Mouse (Mus musculus) intestine, postnatal 0 days (tissue): ENCODE results near the gene Gm3164. TPM values are rescaled to one million over a fixed set of nuclear protein-coding genes. Genes with fewer than 3 reads are reported as not detected.
"Not testable (repeated sequence)": the region's sequence is repeated elsewhere in the genome, so short reads cannot be mapped to it uniquely, and the experiment has no call there.

Source experiments
- ATAC-seq: fragments of 200-750 bp; cut with Nextera tagmentation; 2 replicates; pipeline ENCODE4 v1.8.0; 2017; ENCODE audit warnings: mild to moderate bottlenecking, moderate TSS enrichment, moderate library complexity
- H3K27ac ChIP-seq: fragments of 300-500 bp; sonication (generic); 2 replicates; pipeline ENCODE4 v1.5.1; 2014; ENCODE audit warnings: mild to moderate bottlenecking, low read depth, low read length, moderate library complexity
- H3K27me3 ChIP-seq: fragments of 300-500 bp; sonication (generic); replicated peaks from 2 replicates; pipeline ENCODE4 v1.6.1; 2014; ENCODE audit warnings: low read length, mixed read lengths; ENCODE audit not compliant: control insufficient read depth, insufficient read depth
- H3K36me3 ChIP-seq: fragments of 300-500 bp; sonication (generic); 2 replicates; pipeline ENCODE4 v1.6.1; 2014; ENCODE audit warnings: mild to moderate bottlenecking, moderate library complexity; ENCODE audit not compliant: control insufficient read depth, insufficient read depth
- H3K4me1 ChIP-seq: fragments of 300-500 bp; sonication (generic); replicated peaks from 2 replicates; pipeline ENCODE4 v1.6.1; 2014; ENCODE audit warnings: antibody characterized with exemption, low read length, mixed read lengths; ENCODE audit not compliant: control insufficient read depth, insufficient read depth
- H3K4me2 ChIP-seq: fragments of 300-500 bp; sonication (generic); replicated peaks from 2 replicates; pipeline ENCODE4 v1.6.1; 2014; ENCODE audit warnings: low read depth, mild to moderate bottlenecking, moderate library complexity
- H3K4me3 ChIP-seq: fragments of 300-500 bp; sonication (generic); 2 replicates; pipeline ENCODE4 v1.5.1; 2014; ENCODE audit warnings: low read depth, low read length
- H3K9ac ChIP-seq: fragments of 300-500 bp; sonication (generic); 2 replicates; pipeline ENCODE4 v1.6.1; 2014; ENCODE audit warnings: mild to moderate bottlenecking, low read depth, low read length
- H3K9me3 ChIP-seq: fragments of 300-500 bp; sonication (generic); 2 replicates; pipeline ENCODE4 v1.6.1; 2016; ENCODE audit warnings: mixed run types; ENCODE audit not compliant: control insufficient read depth
- WGBS: fragments of 180-500 bp; shearing (Covaris S2); extraction: QIAGEN DNeasy Blood & Tissue Kit; methylation state at CpG from one replicate; pipeline ENCODE4 v1.1.7; 2014; 5-methylcytosine and 5-hydroxymethylcytosine counted together
- polyA plus RNA-seq: library from polyadenylated mRNA; unstranded; fragments of >200 nt; fragmentation: Nextera tagmentation; extraction: Ambion mirVana; gene quantifications from 2 replicates; pipeline ENCODE4 v1.2.1, GENCODE M21; 2015

Gm3164 gene
- polyA plus RNA-seq, 1 experiment from 2014 or later: not detected

DNA sequence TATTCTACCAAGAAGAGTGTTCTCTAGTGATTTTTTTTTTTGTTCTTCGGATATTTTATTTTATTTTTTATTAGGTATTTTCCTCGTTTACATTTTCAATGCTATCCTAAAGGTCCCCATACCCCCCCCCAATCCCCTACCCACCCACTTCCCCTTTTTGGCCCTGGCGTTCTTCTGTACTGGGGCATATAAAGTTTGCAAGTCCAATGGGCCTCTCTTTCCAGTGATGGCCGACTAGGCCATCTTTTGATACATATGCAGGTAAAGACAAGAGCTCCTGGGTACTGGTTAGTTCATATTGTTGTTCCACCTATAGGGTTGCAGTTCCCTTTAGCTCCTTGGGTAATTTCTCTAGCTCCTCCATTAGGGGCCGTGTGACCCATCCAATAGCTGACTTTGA, 14.0 kb upstream of the Gm3164 start:
- not testable (repeated sequence) for H3K27ac ChIP-seq, H3K9ac ChIP-seq, H3K36me3 ChIP-seq, H3K4me3 ChIP-seq, H3K4me2 ChIP-seq, H3K4me1 ChIP-seq, H3K9me3 ChIP-seq, ATAC-seq, H3K27me3 ChIP-seq
- WGBS: 65% methylated on average over 5 of the region's 5 CpGs

DNA sequence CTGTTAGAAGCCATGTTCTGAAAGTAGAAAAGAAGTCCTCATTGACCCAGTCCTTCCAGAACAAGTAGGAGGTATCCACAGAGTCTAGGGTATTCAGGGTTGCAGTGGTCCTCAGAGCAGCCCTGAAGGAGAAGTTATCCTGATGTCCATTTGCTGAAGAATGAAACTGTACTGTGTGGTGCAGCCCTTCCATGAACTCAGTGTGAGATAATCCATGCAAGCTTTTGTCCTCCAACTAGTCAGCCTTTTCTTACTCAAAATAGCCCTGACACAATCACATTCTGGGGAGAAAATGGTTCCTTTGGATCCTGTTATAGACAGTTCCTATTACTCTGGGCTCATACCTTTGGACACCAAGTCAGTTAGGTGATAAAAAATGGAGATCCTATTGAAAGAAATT, 11.4 kb upstream of the Gm3164 start:
- H3K36me3 ChIP-seq, H3K9ac ChIP-seq, H3K27me3 ChIP-seq, H3K9me3 ChIP-seq, ATAC-seq, H3K27ac ChIP-seq, H3K4me2 ChIP-seq, H3K4me1 ChIP-seq, H3K4me3 ChIP-seq: not testable (repeated sequence)

DNA sequence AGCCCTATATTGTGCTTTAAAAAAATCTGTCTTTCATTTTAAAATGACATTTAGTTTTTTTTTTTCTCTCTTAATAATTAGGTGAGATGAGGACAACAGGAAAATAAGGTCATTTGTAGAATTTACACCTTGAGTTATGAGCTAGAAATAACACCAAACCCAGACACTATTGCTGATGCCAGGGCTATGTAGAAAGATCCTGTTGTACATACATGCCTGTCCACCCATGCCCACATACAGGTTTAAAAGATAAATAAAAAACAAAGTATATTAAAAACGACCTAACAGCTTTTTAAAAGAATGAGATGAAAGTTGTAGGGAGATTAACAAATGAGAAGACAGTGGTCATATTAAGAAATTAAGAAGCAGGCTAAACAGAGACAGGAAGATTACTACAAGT, 5.3 kb upstream of the Gm3164 start:
- H3K9me3 ChIP-seq, H3K9ac ChIP-seq, H3K27me3 ChIP-seq, ATAC-seq, H3K4me2 ChIP-seq, H3K36me3 ChIP-seq, H3K4me1 ChIP-seq, H3K4me3 ChIP-seq, H3K27ac ChIP-seq: not testable (repeated sequence)
- 45% methylated on average over 1 of the region's 1 CpGs for WGBS

DNA sequence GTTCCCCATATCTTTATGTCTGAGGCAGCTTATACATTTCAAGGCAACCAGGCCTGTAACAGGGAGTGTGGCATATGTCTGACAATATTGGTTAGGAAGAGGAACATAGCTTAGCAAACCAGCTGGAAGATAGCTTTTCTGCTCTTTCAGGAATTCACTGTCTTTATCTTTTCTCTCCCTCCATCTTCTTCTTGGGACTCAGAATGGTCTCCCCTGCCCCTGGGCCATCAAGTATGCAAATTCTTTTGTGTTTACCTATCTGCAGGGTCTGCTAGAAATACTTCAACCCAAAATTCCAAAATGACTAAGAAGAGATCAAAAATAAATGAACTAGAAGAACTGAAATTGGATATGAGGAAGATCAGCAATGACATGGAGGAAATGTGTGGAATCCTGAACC, 15.4 kb downstream of the Gm3164 start, which contains the start of gene Gm3173:
Gm3173 (plus strand) TSS at position 301 of the 400 bp plus-strand sequence.
- H3K9me3 ChIP-seq, H3K9ac ChIP-seq, ATAC-seq: not testable (repeated sequence)

DNA sequence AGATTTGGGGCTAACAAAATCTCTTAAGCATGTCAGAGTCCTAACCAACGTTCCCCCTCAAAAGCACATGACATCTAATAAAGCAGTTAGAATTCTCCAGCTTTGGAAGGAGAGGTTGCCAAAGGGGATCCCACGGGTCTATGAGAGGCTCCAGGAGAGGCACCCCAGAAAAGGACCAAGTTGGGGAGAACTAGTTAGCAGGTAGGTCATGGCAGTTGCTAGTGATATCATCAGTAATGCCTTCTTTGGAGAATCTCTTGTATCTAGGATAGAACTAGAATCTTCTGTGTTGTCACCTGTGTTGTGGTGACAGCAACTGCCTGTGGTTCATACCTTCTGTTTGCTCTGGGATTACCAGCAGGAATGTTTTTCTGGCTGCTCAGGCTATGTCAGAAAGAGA, 66.2 kb downstream of the Gm3164 start, which contains the start of gene Gm3182:
Gm3182 (plus strand) TSS at position 301 of the 400 bp plus-strand sequence.
- not testable (repeated sequence) for H3K9ac ChIP-seq, ATAC-seq, H3K9me3 ChIP-seq, H3K27me3 ChIP-seq, H3K4me2 ChIP-seq, H3K27ac ChIP-seq, H3K36me3 ChIP-seq, H3K4me1 ChIP-seq, H3K4me3 ChIP-seq
- 83% methylated on average over 1 of the region's 2 CpGs for WGBS

More for the DNA sequence above, 15.4 kb downstream of the Gm3164 start, which contains the start of gene Gm3173:
- H3K27ac ChIP-seq, H3K36me3 ChIP-seq, H3K4me1 ChIP-seq, H3K4me2 ChIP-seq, H3K4me3 ChIP-seq, H3K27me3 ChIP-seq: not testable (repeated sequence)

Other genes starting within 250 kb of the Gm3164 start
- gene Gm2974, start 232.9 kb upstream of the Gm3164 start, polyA plus RNA-seq: 0.21 TPM in 1 of 2 replicates, not detected in the other
- gene Gm3138, start 165.8 kb upstream of the Gm3164 start, polyA plus RNA-seq: not detected in 2 replicates
- not detected in 2 replicates for gene Gm3149, start 98.2 kb upstream of the Gm3164 start, polyA plus RNA-seq
- not detected in 2 replicates for gene 2610042L04Rik, start 80.7 kb upstream of the Gm3164 start, polyA plus RNA-seq
- gene Gm3159, start 17.9 kb upstream of the Gm3164 start, polyA plus RNA-seq: not detected in 2 replicates
- not detected in 2 replicates for gene Gm3173, start 15.5 kb downstream of the Gm3164 start, polyA plus RNA-seq
- not detected in 2 replicates for gene Gm3182, start 66.3 kb downstream of the Gm3164 start, polyA plus RNA-seq
- gene Gm3047, start 140.0 kb downstream of the Gm3164 start, polyA plus RNA-seq: not detected in 2 replicates
- not detected in 2 replicates for gene Gm8159, start 216.9 kb downstream of the Gm3164 start, polyA plus RNA-seq
- gene Gm3239, start 248.7 kb downstream of the Gm3164 start, polyA plus RNA-seq: 0.09 TPM in 1 of 2 replicates, not detected in the other